Mouse (Mus musculus): Measurements from ENCODE around the gene Magea5.
"Not testable (repeated sequence)": the region's sequence is repeated elsewhere in the genome, so short reads cannot be mapped to it uniquely, and the experiment has no call there.

Gene Magea5

GRCm38 (mm10) chrX:155063045-155063444 lies at the start of gene Magea5:
Magea5 (minus strand) TSS chrX:155063145.
- DNase-seq, result not testable (repeated sequence)

- peak; percentile 4 to 10 for DNase-seq
These were observed 35.1 kb upstream of the Magea5 start for GRCm38 (mm10) chrX:155098024-155098423.

- DNase-seq, result not testable (repeated sequence)
These were observed 30.6 kb upstream of the Magea5 start, which contains the start of gene Magea2 for GRCm38 (mm10) chrX:155093566-155093965. Magea2 (minus strand) TSS chrX:155093666.

GRCm38 (mm10) chrX:155089693-155090092 lies 26.7 kb upstream of the Magea5 start, which contains the start of gene Magea1:
Magea1 (minus strand) TSS chrX:155089793.
- DNase-seq, result not testable (repeated sequence)

Data from cerebellum, postnatal 10 days (tissue).